8 mouse cellular contexts compared by ENCODE assay signal in genomic region chr19:31665007-31665406, GRCm38 (mm10).
A peak's percentile ranks its signal among the peaks of the same experiment; 100 is the strongest.
DNase-seq lines count a peak whose midpoint lies in the region; ATAC-seq and TF ChIP-seq lines count a peak whose summit lies in the region.

No protein-coding gene starts in this region.

- no peaks in the 10 kb centered on the region for H3K36me3 ChIP-seq in spleen, adult 2 months (ENCODE audit: control insufficient read depth, insufficient read depth, low read length)
- H3K36me3 ChIP-seq in limb, embryonic 11.5 days (ENCODE audit: control insufficient read depth, insufficient read depth, low read length) = no peaks in the 10 kb centered on the region

- intact Hi-C loops in gastrocnemius, postnatal 14 days (cut with DNase I; ENCODE audit: low total_unique reads) = no loop called here

- H3K27me3 ChIP-seq in spleen, adult 2 months (ENCODE audit: control insufficient read depth, insufficient read depth, low read length) = peaks cover 7% of the 10 kb centered on the region
- H3K27me3 ChIP-seq in limb, embryonic 11.5 days (ENCODE audit: control insufficient read depth, insufficient read depth, low read length) = no peaks in the 10 kb centered on the region

- H3K4me2 ChIP-seq in limb, embryonic 11.5 days (ENCODE audit: low read depth, severe bottlenecking) = peak overlapping the region; percentile 90

- H3K27ac ChIP-seq in spleen, adult 2 months (ENCODE audit: insufficient read depth, low read length) = no peak overlapping the region
- H3K27ac ChIP-seq in limb, embryonic 11.5 days (replicated peaks; ENCODE audit: low read depth, low read length) = no peak overlapping the region

- H3K4me1 ChIP-seq in spleen, adult 2 months (ENCODE audit: control insufficient read depth, insufficient read depth, insufficient read length) = no peaks in the 10 kb centered on the region
- no peaks in the 10 kb centered on the region; the same call in 1 of the 2 replicates for H3K4me1 ChIP-seq in limb, embryonic 11.5 days (ENCODE audit: control insufficient read depth, insufficient read depth, low read length)

- TF ChIP-seq POLR2A in spleen, adult 2 months (IDR thresholded peaks at IDR 0.05; ENCODE audit: low read depth, low read length) = no peak

- 0 out of 2 replicates have a peak overlapping the region, but pooled peaks have one; percentile 66 for H3K9ac ChIP-seq in limb, embryonic 11.5 days (ENCODE audit: low read length)

- 50% methylated on average over 8 of the region's 8 CpGs for WGBS in spleen, adult 2 months
- 4% methylated on average over 8 of the region's 8 CpGs for WGBS in limb, embryonic 11.5 days

- H3K4me3 ChIP-seq in spleen, adult 2 months (ENCODE audit: extremely low read depth, insufficient read depth, insufficient read length) = peak overlapping the region; percentile 17; the same call in 1 of the 2 replicates
- peak overlapping the region; percentile 56 for H3K4me3 ChIP-seq in limb, embryonic 11.5 days (ENCODE audit: low read depth, low read length)

- no peak for TF ChIP-seq CTCF in spleen, adult 2 months (IDR thresholded peaks at IDR 0.05; ENCODE audit: extremely low read depth, insufficient read depth, insufficient read length, insufficient replicate concordance)

- H3K9me3 ChIP-seq in limb, embryonic 11.5 days (ENCODE audit: control insufficient read depth, low read length) = no peaks in the 10 kb centered on the region

- 0 out of 2 replicates have a peak, but pooled peaks have one; percentile 38 for ATAC-seq in frontal cortex, adult (ENCODE audit: low TSS enrichment)
- ATAC-seq in limb, embryonic 11.5 days (ENCODE audit: insufficient number of reproducible peaks, low FRiP score, low TSS enrichment, low read depth) = no peak

- DNase-seq in frontal cortex, postnatal 14 days (ENCODE audit: low spot score in 2 of 2) = no peak
- no peak for DNase-seq in spleen, adult 2 months (ENCODE audit: low read depth in 1 of 2, low spot score in 2 of 2)
- DNase-seq in spleen, postnatal 36 days (ENCODE audit: low spot score in 2 of 2) = no peak
- no peak for DNase-seq in limb, embryonic 11.5 days (ENCODE audit: low spot score)
- peak; percentile 35 for DNase-seq in retina, postnatal 1 day
- DNase-seq in gastrocnemius, postnatal 14 days = no peak
- no peak for DNase-seq in thymus, postnatal 25 days
